Mouse (Mus musculus): ENCODE data around the gene Bmp2k. TPM values are rescaled to one million over a fixed set of nuclear protein-coding genes. Genes with fewer than 3 reads are reported as not detected.

Gene Bmp2k
- total and polyA plus RNA-seq, 3 experiments: 7.9 to 9.1 (median 8.9) TPM

GRCm38 (mm10) chr5:96965029-96965403 lies 32.5 kb upstream of the Bmp2k start:
- in situ Hi-C loops (cut with MboI; ENCODE audit: low pct_ligation_motif_present, low pct_unique_long_range_greater_than_20kb, low sequenced_read_pairs) (no loop called here), dilution Hi-C loops (cut with MboI; ENCODE audit: extremely low pct_ligation_motif_present, extremely low pct_unique_long_range_greater_than_20kb, low sequenced_read_pairs) (no loop called here)
- H3K9me3 ChIP-seq (replicated peaks; ENCODE audit: low read length): no peaks in the 10 kb centered on the region
- peak overlapping the region; percentile 87 for H3K4me2 ChIP-seq (ENCODE audit: insufficient read depth, low read depth, poor library complexity, severe bottlenecking)
- H3K36me3 ChIP-seq (replicated peaks in 1 of 2; ENCODE audit: control insufficient read depth in 1 of 2, insufficient read depth in 1 of 2, low read length in 1 of 2): no peaks in the 10 kb centered on the region
- peaks cover 14 to 70% of the 10 kb centered on the region in 2 experiments for H3K4me1 ChIP-seq (ENCODE audit: control insufficient read depth in 1 of 2, insufficient read depth in 2 of 2)
- H3K4me3 ChIP-seq (replicated peaks in 1 of 3; ENCODE audit: low read depth in 2 of 3, low read length in 2 of 3, poor library complexity in 1 of 3): no peak overlapping the region
- H3K79me2 ChIP-seq (replicated peaks; ENCODE audit: control insufficient read depth, extremely low read depth, insufficient read depth, poor library complexity, severe bottlenecking): no peaks in the 10 kb centered on the region
- no peaks in the 10 kb centered on the region for H3K27me3 ChIP-seq (replicated peaks)
- TF ChIP-seq TCF12 (IDR thresholded peaks at IDR 0.05; ENCODE audit: low read depth, low read length): 0 out of 2 replicates have a peak, but pooled peaks have one; percentile 11
- 0 out of 2 replicates have a peak, but pooled peaks have one; percentile 43 for TF ChIP-seq CHD1 (IDR thresholded peaks at IDR 0.05; ENCODE audit: low read depth, low read length)
- no peak for TF ChIP-seq ZMIZ1 (IDR thresholded peaks at IDR 0.05; ENCODE audit: low read depth, low read length)
- 0 out of 2 replicates have a peak, but pooled peaks have one; percentile 36 for TF ChIP-seq MXI1 (IDR thresholded peaks at IDR 0.05; ENCODE audit: low read depth, low read length)
- 0 out of 2 replicates have a peak, but pooled peaks have one; percentile 18 for TF ChIP-seq SIN3A (IDR thresholded peaks at IDR 0.05; ENCODE audit: low read length)
- peak overlapping the region; percentile 89 for H3K9ac ChIP-seq (ENCODE audit: insufficient read depth, low read depth)
- H3K27ac ChIP-seq (ENCODE audit: insufficient read depth, low read depth): peak overlapping the region; percentile 97
- DNase-seq (ENCODE audit: extremely low read depth): no peak

- Histone ChIP-seq H3K9me3 (replicated peaks; ENCODE audit: low read length) (no peaks in the 10 kb centered on the region), H3K4me2 (ENCODE audit: insufficient read depth, low read depth, poor library complexity, severe bottlenecking) (no peak overlapping the region; the same call in 1 of the 2 replicates), H3K4me1 (ENCODE audit: control insufficient read depth in 1 of 2, insufficient read depth in 2 of 2) (peaks cover 14 to 71% of the 10 kb centered on the region in 2 experiments), H3K4me3 (replicated peaks in 1 of 3; ENCODE audit: low read depth in 2 of 3, low read length in 2 of 3, poor library complexity in 1 of 3) (no peak overlapping the region), H3K27me3 (replicated peaks) (no peaks in the 10 kb centered on the region), H3K9ac (ENCODE audit: insufficient read depth, low read depth) (no peak overlapping the region), H3K36me3 (replicated peaks in 1 of 2; ENCODE audit: control insufficient read depth in 1 of 2, insufficient read depth in 1 of 2, low read length in 1 of 2) (no peaks in the 10 kb centered on the region), H3K27ac (ENCODE audit: insufficient read depth, low read depth) (peak overlapping the region; percentile 36; the same call in 1 of the 2 replicates), H3K79me2 (replicated peaks; ENCODE audit: control insufficient read depth, extremely low read depth, insufficient read depth, poor library complexity, severe bottlenecking) (no peaks in the 10 kb centered on the region)
- DNase-seq (ENCODE audit: extremely low read depth): no peak
- TF ChIP-seq NRF1 (IDR thresholded peaks at IDR 0.05; ENCODE audit: low read depth, low read length) (no peak), HCFC1 (IDR thresholded peaks at IDR 0.05; ENCODE audit: low read depth, low read length) (no peak), JUN (IDR thresholded peaks at IDR 0.05; ENCODE audit: insufficient read depth, low read depth, low read length) (no peak), CTCF (conservative IDR thresholded peaks at IDR 0.05 in 1 of 2, IDR thresholded peaks at IDR 0.05 in 1 of 2; ENCODE audit: low read depth in 2 of 2, low read length in 2 of 2) (no peak), POLR2AphosphoS2 (IDR thresholded peaks at IDR 0.05; ENCODE audit: low read depth, low read length) (no peak), ETS1 (conservative IDR thresholded peaks at IDR 0.05; ENCODE audit: low read depth, low read length) (no peak), USF1 (IDR thresholded peaks at IDR 0.05; ENCODE audit: low read depth, low read length) (no peak)
- in situ Hi-C loops (cut with MboI; ENCODE audit: low pct_ligation_motif_present, low pct_unique_long_range_greater_than_20kb, low sequenced_read_pairs) (no loop called here), dilution Hi-C loops (cut with MboI; ENCODE audit: extremely low pct_ligation_motif_present, extremely low pct_unique_long_range_greater_than_20kb, low sequenced_read_pairs) (no loop called here)
Measured at GRCm38 (mm10) chr5:96965503-96965902, 32.0 kb upstream of the Bmp2k start.

- H3K79me2 ChIP-seq (replicated peaks; ENCODE audit: control insufficient read depth, extremely low read depth, insufficient read depth, poor library complexity, severe bottlenecking): no peaks in the 10 kb centered on the region
- H3K9ac ChIP-seq (ENCODE audit: insufficient read depth, low read depth): peak overlapping the region; percentile 46
- no peaks in the 10 kb centered on the region for H3K27me3 ChIP-seq (replicated peaks)
- H3K4me1 ChIP-seq (ENCODE audit: control insufficient read depth in 1 of 2, insufficient read depth in 2 of 2): peaks cover 13 to 53% of the 10 kb centered on the region in 2 experiments
- dilution Hi-C loops (cut with MboI; ENCODE audit: extremely low pct_ligation_motif_present, extremely low pct_unique_long_range_greater_than_20kb, low sequenced_read_pairs): no loop called here
- H3K4me2 ChIP-seq (ENCODE audit: insufficient read depth, low read depth, poor library complexity, severe bottlenecking): peak overlapping the region; percentile 55
- H3K27ac ChIP-seq (ENCODE audit: insufficient read depth, low read depth): peak overlapping the region; percentile 88
- H3K4me3 ChIP-seq (replicated peaks in 1 of 3; ENCODE audit: low read depth in 2 of 3, low read length in 2 of 3, poor library complexity in 1 of 3): peak overlapping the region; percentile 15 to 43 (median 35)
- in situ Hi-C loops (cut with MboI; ENCODE audit: low pct_ligation_motif_present, low pct_unique_long_range_greater_than_20kb, low sequenced_read_pairs): no loop called here
- peak; percentile 29 for DNase-seq (ENCODE audit: extremely low read depth)
- no peaks in the 10 kb centered on the region for H3K9me3 ChIP-seq (replicated peaks; ENCODE audit: low read length)
- no peaks in the 10 kb centered on the region for H3K36me3 ChIP-seq (replicated peaks in 1 of 2; ENCODE audit: control insufficient read depth in 1 of 2, insufficient read depth in 1 of 2, low read length in 1 of 2)
- TF ChIP-seq ELF1 (IDR thresholded peaks at IDR 0.05; ENCODE audit: low read depth, low read length) (peak; percentile 72), TCF12 (IDR thresholded peaks at IDR 0.05; ENCODE audit: low read depth, low read length) (peak; percentile 59), SIN3A (IDR thresholded peaks at IDR 0.05; ENCODE audit: low read length) (0 out of 2 replicates have a peak, but pooled peaks have one; percentile 34), UBTF (IDR thresholded peaks at IDR 0.05; ENCODE audit: low read depth, low read length) (no peak), POLR2A (IDR thresholded peaks at IDR 0.05; ENCODE audit: low read depth, low read length) (peak; percentile 38; the same call in 1 of the 2 replicates), MAFK (IDR thresholded peaks at IDR 0.05; ENCODE audit: insufficient replicate concordance, low read length) (0 out of 2 replicates have a peak, but pooled peaks have one; percentile 13), NELFE (IDR thresholded peaks at IDR 0.05; ENCODE audit: low read depth, low read length) (0 out of 2 replicates have a peak, but pooled peaks have one; percentile 24), ZMIZ1 (IDR thresholded peaks at IDR 0.05; ENCODE audit: low read depth, low read length) (no peak), BHLHE40 (IDR thresholded peaks at IDR 0.05; ENCODE audit: low read depth, low read length) (peak; percentile 42), MEF2A (IDR thresholded peaks at IDR 0.05; ENCODE audit: borderline replicate concordance, low read depth, low read length) (no peak), CHD2 (IDR thresholded peaks at IDR 0.05; ENCODE audit: low read length) (peak; percentile 45; the same call in 1 of the 2 replicates), USF2 (conservative IDR thresholded peaks at IDR 0.05; ENCODE audit: low read depth, low read length) (peak; percentile 56), HCFC1 (IDR thresholded peaks at IDR 0.05; ENCODE audit: low read depth, low read length) (peak; percentile 37), USF1 (IDR thresholded peaks at IDR 0.05; ENCODE audit: low read depth, low read length) (peak; percentile 74), POLR2AphosphoS2 (IDR thresholded peaks at IDR 0.05; ENCODE audit: low read depth, low read length) (no peak), CHD1 (IDR thresholded peaks at IDR 0.05; ENCODE audit: low read depth, low read length) (no peak; the same call in none of the 2 replicates), NRF1 (IDR thresholded peaks at IDR 0.05; ENCODE audit: low read depth, low read length) (no peak), ZNF384 (IDR thresholded peaks at IDR 0.05; ENCODE audit: low read depth, low read length) (peak; percentile 17; the same call in 1 of the 2 replicates), MAX (IDR thresholded peaks at IDR 0.05; ENCODE audit: low read length) (peak; percentile 66; the same call in 1 of the 2 replicates), TBP (conservative IDR thresholded peaks at IDR 0.05; ENCODE audit: low read depth, low read length) (0 out of 2 replicates have a peak, but pooled peaks have one; percentile 27)
Measured at GRCm38 (mm10) chr5:96968628-96969027, 28.9 kb upstream of the Bmp2k start.

Data from CH12.LX (cell line).